Mouse (Mus musculus): Measurements from ENCODE around the gene Pex16.
A peak's percentile ranks its signal among the peaks of the same experiment; 100 is the strongest.

The Pex16 gene

DNA sequence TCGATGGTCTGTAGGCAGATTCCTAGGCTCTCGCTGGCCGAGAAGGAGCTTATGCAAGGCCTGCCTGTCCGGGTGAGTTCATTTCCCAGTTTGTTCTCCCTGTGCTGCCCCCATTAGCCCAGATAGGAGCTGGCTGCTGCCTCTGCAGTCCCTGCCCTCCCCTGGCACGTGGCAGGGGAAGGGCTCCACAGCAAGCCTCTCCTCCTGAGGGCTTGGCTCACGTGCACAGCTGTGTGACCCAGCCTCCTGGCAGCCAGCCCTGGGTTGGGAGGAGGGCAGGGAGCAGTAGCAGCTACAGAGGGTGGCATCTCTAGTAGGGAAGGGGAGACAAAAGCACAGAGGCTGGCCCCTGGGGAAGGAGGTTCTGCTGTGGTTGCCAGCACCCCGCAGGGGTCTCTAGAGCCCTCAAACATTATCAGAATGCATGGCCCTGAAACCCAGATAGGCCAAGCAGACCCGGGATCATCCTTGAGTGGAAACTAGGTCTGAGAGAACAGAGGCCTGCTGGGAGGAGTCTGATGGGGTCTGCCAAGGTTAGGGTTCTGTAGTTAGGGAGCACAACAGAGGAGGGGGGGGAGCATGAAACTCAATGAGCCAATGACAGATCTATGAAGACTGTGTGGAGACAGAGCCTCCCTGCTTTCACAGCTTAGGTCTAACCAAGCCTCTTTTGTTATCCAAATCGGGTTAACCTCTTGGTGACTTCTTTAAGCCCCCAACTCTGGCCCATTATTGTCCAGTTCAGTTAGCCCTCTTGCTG is 49.4 kb downstream of the Pex16 start:
- DNase-seq, result no peak

DNA sequence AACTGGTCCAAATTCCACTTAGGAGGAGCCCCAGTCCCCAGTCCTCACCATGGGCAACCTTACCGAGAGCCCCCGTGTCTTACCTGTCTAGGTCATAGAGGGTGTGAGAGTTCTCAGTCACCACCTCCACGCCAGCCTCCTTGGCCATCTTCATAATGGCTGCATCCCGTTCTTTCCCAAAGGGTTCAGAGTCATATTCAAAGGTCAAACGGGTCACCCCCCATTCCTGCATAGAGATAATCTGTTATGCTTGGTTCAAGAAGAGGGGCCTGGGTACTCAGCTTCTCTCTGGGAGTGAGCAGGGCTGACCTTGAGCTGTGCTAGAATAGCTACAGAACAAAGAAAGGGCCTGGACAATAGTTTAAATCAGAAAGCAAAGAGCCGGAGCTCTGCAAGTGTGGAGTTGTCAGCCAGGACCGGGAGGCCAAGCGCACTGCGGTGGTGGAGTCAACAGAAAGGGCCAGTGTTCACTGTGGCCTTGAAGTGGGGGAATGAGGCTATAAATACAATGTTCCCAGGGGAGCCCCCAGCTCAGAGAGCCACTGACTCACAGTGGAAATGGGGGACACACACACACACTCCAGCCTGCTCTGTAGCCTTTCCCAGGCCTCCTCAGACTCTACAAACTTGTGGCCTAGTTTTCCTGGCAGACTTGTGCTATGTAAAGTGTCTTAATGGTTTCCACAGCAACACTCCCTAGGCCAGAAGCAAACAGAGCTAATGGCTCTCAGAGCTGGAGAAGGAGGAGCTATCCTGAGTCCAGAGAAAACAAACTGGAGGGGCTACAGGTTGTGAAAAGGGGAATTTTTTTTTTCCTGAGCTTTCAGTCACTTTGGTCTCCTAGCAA is 50.2 kb downstream of the Pex16 start:
- peak; percentile 56 for DNase-seq

DNA sequence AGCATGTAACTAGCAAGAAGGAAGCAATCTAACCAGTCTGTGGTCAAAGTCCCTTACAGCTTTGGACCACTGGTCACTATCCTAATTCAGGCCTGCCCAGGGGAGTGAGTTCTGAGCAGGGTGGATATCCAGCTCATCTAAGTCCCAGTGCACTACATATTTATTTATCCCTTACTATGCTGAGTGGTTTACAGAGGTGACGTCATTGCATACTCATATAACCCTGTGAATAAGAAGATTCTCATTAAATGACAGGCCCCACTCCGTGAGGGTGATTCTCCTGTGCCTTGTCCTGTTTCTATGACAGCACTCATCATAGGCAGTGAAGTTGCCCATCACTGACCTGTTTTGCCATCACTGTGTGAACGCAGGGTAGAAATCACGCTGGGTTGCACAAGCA is 50.9 kb downstream of the Pex16 start:
- no peak for DNase-seq

GRCm38 (mm10) chr2:92426426-92426825 is 52.0 kb downstream of the Pex16 start:
- DNase-seq, result no peak

- DNase-seq, result peak; percentile 44
These were observed 53.4 kb downstream of the Pex16 start for GRCm38 (mm10) chr2:92427882-92428281.

DNA sequence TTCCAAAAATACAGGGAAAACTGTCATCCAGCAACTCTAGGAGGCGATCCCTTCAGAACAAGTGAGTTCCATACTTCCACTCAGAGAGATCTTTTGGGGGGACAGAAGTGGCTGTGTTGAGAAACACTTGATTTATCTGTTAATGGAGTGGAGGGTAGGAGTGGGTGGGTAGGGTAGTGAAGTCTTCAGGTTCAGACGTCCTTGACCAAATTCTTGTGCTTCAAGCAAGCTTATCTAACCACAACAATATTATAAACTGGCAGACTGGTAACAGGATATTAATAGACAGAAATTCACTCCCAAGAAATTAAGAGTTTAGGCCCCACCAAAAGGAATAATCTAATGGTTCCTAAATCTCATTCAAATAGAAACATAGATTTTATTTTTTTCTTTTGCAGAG is 55.6 kb downstream of the Pex16 start:
- DNase-seq, result no peak
